Mouse (Mus musculus) limb, embryonic 14.5 days (tissue): ENCODE measurements around the gene Prom1. TPM values are rescaled to one million over a fixed set of nuclear protein-coding genes. Genes with fewer than 3 reads are reported as not detected.

ENCODE experiments used
- ATAC-seq: fragments of 200-750 bp; cut with Nextera tagmentation; 2 replicates; pipeline ENCODE4 v1.8.0; 2017; ENCODE audit warnings: low read depth, moderate number of reproducible peaks, moderate TSS enrichment; ENCODE audit not compliant: low FRiP score
- DNase-seq: peaks from one replicate; pipeline ENCODE4 v3.0.0-alpha.2; 2015; ENCODE audit warnings: low spot score
- H3K27ac ChIP-seq: fragments of 300-500 bp; sonication (generic); replicated peaks from 2 replicates; pipeline ENCODE4 v1.5.1; 2014; ENCODE audit warnings: low read depth, mild to moderate bottlenecking, low read length, moderate library complexity, mixed read lengths
- H3K27me3 ChIP-seq: fragments of 300-500 bp; sonication (generic); 2 replicates; pipeline ENCODE4 v1.6.1; 2014; ENCODE audit warnings: low read length, mixed read lengths; ENCODE audit not compliant: control insufficient read depth, insufficient read depth
- H3K36me3 ChIP-seq: fragments of 300-500 bp; sonication (generic); 2 replicates; pipeline ENCODE4 v1.6.1; 2014; ENCODE audit warnings: mild to moderate bottlenecking, low read length, moderate library complexity, mixed read lengths; ENCODE audit not compliant: control insufficient read depth, insufficient read depth
- H3K4me1 ChIP-seq: fragments of 300-500 bp; sonication (generic); 2 replicates; pipeline ENCODE4 v1.6.1; 2014; ENCODE audit warnings: antibody characterized with exemption, low read length, mixed read lengths; ENCODE audit not compliant: control insufficient read depth, insufficient read depth
- H3K4me2 ChIP-seq: fragments of 300-500 bp; sonication (generic); replicated peaks from 2 replicates; pipeline ENCODE4 v1.6.1; 2014; ENCODE audit warnings: low read depth, mild to moderate bottlenecking, low read length, moderate library complexity; ENCODE audit not compliant: severe bottlenecking
- H3K4me3 ChIP-seq: fragments of 300-500 bp; sonication (generic); replicated peaks from 2 replicates; pipeline ENCODE4 v1.5.1; 2014; ENCODE audit warnings: low read length
- H3K9ac ChIP-seq: fragments of 300-500 bp; sonication (generic); 2 replicates; pipeline ENCODE4 v1.6.1; 2014; ENCODE audit warnings: mild to moderate bottlenecking, low read depth, low read length, moderate library complexity; ENCODE audit not compliant: severe bottlenecking
- H3K9me3 ChIP-seq: fragments of 300-500 bp; sonication (generic); 2 replicates; pipeline ENCODE4 v1.6.1; 2016; ENCODE audit warnings: low read length; ENCODE audit not compliant: control insufficient read depth
- POLR2A ChIP-seq: fragments of 200-500 bp; IDR thresholded peaks from 2 replicates; pipeline ENCODE4 v1.8.0; 2012; ENCODE audit warnings: inconsistent platforms, mild to moderate bottlenecking, moderate library complexity, borderline replicate concordance; ENCODE audit not compliant: insufficient read depth, insufficient read length; ENCODE audit errors: extremely low read depth
- WGBS: fragments of 180-500 bp; shearing (Covaris S2); extraction: QIAGEN DNeasy Blood & Tissue Kit; methylation state at CpG from one replicate; pipeline ENCODE4 v1.1.7; 2014; 5-methylcytosine and 5-hydroxymethylcytosine counted together
- polyA plus RNA-seq, 2 experiments: library from polyadenylated mRNA; depleted of rRNA in 1 of 2; stranded (reverse) in 1 of 2; unstranded in 1 of 2; fragments of >200 nt; fragmentation: Nextera tagmentation in 1 of 2; extraction: Ambion mirVana in 1 of 2; gene quantifications; 2 replicates each; pipeline versions ENCODE4 v1.2.1 to v1.2.3; 2012 to 2014

Prom1 gene
- polyA plus RNA-seq, 2 experiments = 24.9 to 39.8 TPM

- H3K36me3 ChIP-seq = no peaks in the 10 kb centered on the region
- TF ChIP-seq POLR2A = no peak
- no peaks in the 10 kb centered on the region for H3K9me3 ChIP-seq
- 45% methylated on average over 6 of the region's 6 CpGs for WGBS
- H3K4me3 ChIP-seq = no peak overlapping the region
- H3K4me2 ChIP-seq = no peak overlapping the region
- H3K9ac ChIP-seq = no peak overlapping the region
- H3K27ac ChIP-seq = no peak overlapping the region
- no peaks in the 10 kb centered on the region for H3K27me3 ChIP-seq
- DNase-seq (no peak), ATAC-seq (no peak)
- no peaks in the 10 kb centered on the region for H3K4me1 ChIP-seq
Observed at GRCm38 (mm10) chr5:43990316-43990715, 111.5 kb downstream of the Prom1 start.

DNA sequence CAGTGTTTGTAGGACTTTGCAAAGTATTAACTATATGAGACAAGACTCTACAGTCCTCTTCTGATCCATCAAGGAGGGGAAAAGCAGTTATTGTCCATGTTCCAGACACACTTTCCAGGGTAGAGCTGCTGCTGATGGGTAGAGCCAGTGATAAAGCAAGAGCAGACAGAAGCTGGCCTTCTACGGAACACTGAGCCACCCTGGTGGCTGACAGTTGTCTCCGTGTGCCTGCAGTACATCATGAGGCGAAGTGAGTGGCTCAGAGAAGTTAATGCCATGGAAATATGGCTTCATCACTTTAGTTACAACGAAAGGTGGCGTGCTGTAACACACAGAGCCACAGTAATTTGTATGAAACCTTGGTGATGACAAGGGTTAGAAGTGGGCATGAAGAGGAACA, 112.8 kb downstream of the Prom1 start:
- Histone ChIP-seq H3K4me2 (no peak overlapping the region), H3K36me3 (no peaks in the 10 kb centered on the region), H3K9me3 (no peaks in the 10 kb centered on the region), H3K4me3 (no peak overlapping the region), H3K9ac (no peak overlapping the region), H3K27me3 (no peaks in the 10 kb centered on the region), H3K27ac (no peak overlapping the region), H3K4me1 (no peaks in the 10 kb centered on the region)
- DNase-seq (no peak), ATAC-seq (no peak)
- 77% methylated on average over 5 of the region's 5 CpGs for WGBS
- no peak for TF ChIP-seq POLR2A

- Histone ChIP-seq H3K4me3 (no peak overlapping the region), H3K4me2 (no peak overlapping the region), H3K36me3 (no peaks in the 10 kb centered on the region), H3K27me3 (no peaks in the 10 kb centered on the region), H3K9me3 (no peaks in the 10 kb centered on the region), H3K9ac (no peak overlapping the region), H3K27ac (no peak overlapping the region), H3K4me1 (peaks cover 4% of the 10 kb centered on the region)
- TF ChIP-seq POLR2A = no peak
- no peak for DNase-seq
- no peak for ATAC-seq
Observed at GRCm38 (mm10) chr5:43986212-43986611, 115.6 kb downstream of the Prom1 start.

DNA sequence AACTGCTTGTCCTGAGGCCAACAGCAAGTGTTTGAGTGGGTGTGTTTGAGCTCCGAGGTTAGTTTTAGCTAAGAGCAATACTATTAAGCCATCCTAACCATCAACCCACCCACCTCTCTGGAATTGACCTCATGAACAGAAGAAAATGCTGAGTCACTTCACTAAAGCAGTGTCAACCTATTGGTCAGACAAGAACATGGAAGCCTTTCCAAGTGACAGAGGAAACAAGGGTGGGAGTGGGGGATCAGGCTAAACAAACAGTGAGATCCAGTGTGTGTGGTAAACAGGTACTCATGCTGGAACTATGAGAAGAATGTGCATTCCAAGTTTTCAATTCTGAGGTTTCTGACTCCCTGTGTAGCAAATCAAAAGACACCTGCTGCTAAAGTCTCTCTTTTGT, 118.9 kb downstream of the Prom1 start:
- 72% methylated on average over 1 of the region's 1 CpGs for WGBS

GRCm38 (mm10) chr5:43981620-43982019, 120.2 kb downstream of the Prom1 start, which contains the start of gene Fgfbp1:
Gene Fgfbp1 (minus strand): TSS chr5:43981779.
- Histone ChIP-seq H3K9me3 (no peaks in the 10 kb centered on the region), H3K4me3 (no peak within 1 kb of the TSS), H3K9ac (no peak within 1 kb of the TSS), H3K27me3 (no peaks in the 10 kb centered on the region), H3K36me3 (no peaks in the 10 kb centered on the region), H3K27ac (no peak within 1 kb of the TSS), H3K4me2 (no peak within 1 kb of the TSS), H3K4me1 (peaks cover 4% of the 10 kb centered on the region)
- ATAC-seq (no peak), DNase-seq (peak; percentile 28)
- WGBS = 35% methylated on average over 4 of the region's 4 CpGs
- TF ChIP-seq POLR2A = no peak

More for the DNA sequence above, 118.9 kb downstream of the Prom1 start:
- no peak overlapping the region for H3K4me2 ChIP-seq
- DNase-seq = no peak
- H3K27ac ChIP-seq = no peak overlapping the region
- TF ChIP-seq POLR2A = no peak
- no peaks in the 10 kb centered on the region for H3K27me3 ChIP-seq
- no peak overlapping the region for H3K9ac ChIP-seq
- no peaks in the 10 kb centered on the region for H3K9me3 ChIP-seq
- peaks cover 4% of the 10 kb centered on the region for H3K4me1 ChIP-seq
- H3K4me3 ChIP-seq = no peak overlapping the region
- no peaks in the 10 kb centered on the region for H3K36me3 ChIP-seq
- no peak; the same call in 1 of the 2 replicates for ATAC-seq

- Histone ChIP-seq H3K9ac (no peak overlapping the region), H3K27ac (no peak overlapping the region), H3K9me3 (no peaks in the 10 kb centered on the region), H3K4me3 (no peak overlapping the region), H3K4me2 (no peak overlapping the region), H3K27me3 (no peaks in the 10 kb centered on the region), H3K4me1 (peaks cover 4% of the 10 kb centered on the region), H3K36me3 (no peaks in the 10 kb centered on the region)
- DNase-seq (no peak), ATAC-seq (no peak)
- WGBS = 71% methylated on average over 2 of the region's 2 CpGs
- TF ChIP-seq POLR2A = no peak
Observed at GRCm38 (mm10) chr5:43980397-43980796, 121.4 kb downstream of the Prom1 start.
